Mouse (Mus musculus): ENCODE results near the gene Vstm2b.

DNA sequence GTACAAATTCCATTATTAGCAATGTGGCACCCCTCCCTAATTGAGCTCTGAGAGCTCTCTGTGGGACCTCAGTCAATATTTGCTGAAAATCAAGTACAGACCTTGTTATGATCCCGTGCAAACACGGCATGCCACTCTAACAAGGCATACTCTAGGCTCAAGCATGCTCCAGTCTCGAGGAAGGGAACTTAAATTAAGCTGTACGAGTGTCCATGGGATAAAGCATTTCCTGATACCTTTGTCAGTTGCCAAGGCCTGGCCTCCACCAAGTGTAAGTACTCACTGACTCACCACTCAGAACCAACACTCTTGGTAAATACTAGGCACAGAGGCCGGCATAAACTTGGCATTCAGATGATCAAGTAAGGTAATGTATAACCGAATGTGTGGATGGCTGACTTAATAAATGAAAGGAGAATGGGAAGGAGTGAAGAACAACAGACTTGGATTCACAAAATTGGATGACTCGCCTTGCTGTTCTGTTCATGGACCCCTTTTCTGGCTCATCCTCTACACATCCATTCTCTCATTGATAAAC lies 42.0 kb upstream of the Vstm2b start:
- TF ChIP-seq POLR2A (IDR thresholded peaks at IDR 0.05; ENCODE audit: extremely low read depth, insufficient read depth, low read length) = no peak
- no peak for TF ChIP-seq CTCF (IDR thresholded peaks at IDR 0.05; ENCODE audit: low read depth, low read length)

All from liver, adult 2 months (tissue).